Mouse (Mus musculus) lung, postnatal 10 days (tissue): ENCODE results near the gene Akna.

Experiments
- DNase-seq: peaks from one replicate; pipeline ENCODE4 v3.0.0; 2021

Akna gene

GRCm38 (mm10) chr4:63403040-63403959 is at the start of gene Akna:
Gene Akna, minus strand, starts transcription at chr4:63403354.
- DNase-seq = peak; percentile 96

GRCm38 (mm10) chr4:63452555-63452954 is 49.4 kb upstream of the Akna start:
- no peak for DNase-seq

GRCm38 (mm10) chr4:63450551-63450950 is 47.4 kb upstream of the Akna start:
- DNase-seq = no peak

GRCm38 (mm10) chr4:63444362-63445066 is 41.4 kb upstream of the Akna start:
- DNase-seq = no peak

- no peak for DNase-seq
Observed at GRCm38 (mm10) chr4:63443101-63443500, 39.9 kb upstream of the Akna start.

GRCm38 (mm10) chr4:63441616-63442015 is 38.5 kb upstream of the Akna start:
- DNase-seq = no peak

GRCm38 (mm10) chr4:63440262-63440661 is 37.1 kb upstream of the Akna start:
- DNase-seq = no peak

- DNase-seq = no peak
Observed at GRCm38 (mm10) chr4:63437968-63438367, 34.8 kb upstream of the Akna start.

GRCm38 (mm10) chr4:63437119-63437815 is 34.1 kb upstream of the Akna start:
- DNase-seq = no peak

- no peak for DNase-seq
Observed at GRCm38 (mm10) chr4:63435402-63435801, 32.2 kb upstream of the Akna start.

GRCm38 (mm10) chr4:63431098-63431497 is 27.9 kb upstream of the Akna start:
- DNase-seq = no peak

- no peak for DNase-seq
Observed at GRCm38 (mm10) chr4:63430357-63430756, 27.2 kb upstream of the Akna start.

GRCm38 (mm10) chr4:63426308-63426707 is 23.2 kb upstream of the Akna start:
- no peak for DNase-seq

- no peak for DNase-seq
Observed at GRCm38 (mm10) chr4:63423811-63424210, 20.7 kb upstream of the Akna start.

GRCm38 (mm10) chr4:63423231-63423630 is 20.1 kb upstream of the Akna start:
- DNase-seq = no peak

GRCm38 (mm10) chr4:63420143-63420920 is 17.2 kb upstream of the Akna start:
- DNase-seq = peak; percentile 68

- DNase-seq = no peak
Observed at GRCm38 (mm10) chr4:63418270-63418669, 15.1 kb upstream of the Akna start.

GRCm38 (mm10) chr4:63417318-63417957 is 14.3 kb upstream of the Akna start:
- DNase-seq = peak; percentile 90

GRCm38 (mm10) chr4:63414951-63415350 is 11.8 kb upstream of the Akna start:
- DNase-seq = no peak

GRCm38 (mm10) chr4:63411222-63411621 is 8.1 kb upstream of the Akna start:
- DNase-seq = no peak

- DNase-seq = peak; percentile 98
Observed at GRCm38 (mm10) chr4:63410583-63410934, 7.4 kb upstream of the Akna start.

- DNase-seq = peak; percentile 84
Observed at GRCm38 (mm10) chr4:63409908-63410582, 6.9 kb upstream of the Akna start.
